Mouse (Mus musculus) adrenal gland (tissue): ENCODE data around the gene Lcn9.
"Not testable (repeated sequence)": the region's sequence is repeated elsewhere in the genome, so short reads cannot be mapped to it uniquely, and the experiment has no call there.

Experiments
- intact Hi-C: fragments of 180-260 bp; cut with DNase I; formaldehyde crosslinking; loops from one replicate; pipeline ENCODE4 v1.15.1; 2025
- long read RNA-seq, 2 experiments: library from polyadenylated mRNA; unstranded; transcript quantifications; one replicate each; pipeline ENCODE4 v2.0.0; 2020; ENCODE audit warnings: borderline replicate concordance in 1 of 2; ENCODE audit not compliant: insufficient replicate concordance in 1 of 2

Gene Lcn9
- long read RNA-seq, experiment 1, result 0 reads
- long read RNA-seq, experiment 2, result 0 reads

DNA sequence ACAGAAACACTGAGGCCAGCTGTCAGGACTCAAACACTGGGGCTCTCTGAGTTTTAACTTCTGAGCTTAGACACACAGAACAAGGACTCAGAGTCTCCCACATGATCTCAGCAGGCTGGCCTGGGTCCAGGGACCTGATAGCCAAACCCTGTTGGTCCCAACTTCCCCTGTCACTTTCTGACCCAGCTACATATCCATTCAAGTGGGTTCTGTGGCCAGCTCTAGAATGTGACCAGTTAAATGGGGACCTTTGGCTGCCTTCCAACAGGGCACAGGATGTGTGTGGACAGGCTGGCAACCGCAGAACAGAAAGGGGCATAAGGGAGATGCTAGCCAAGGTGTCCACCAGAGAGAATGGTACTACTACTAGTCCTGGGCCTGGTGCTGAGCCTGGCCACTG is at the start of gene Lcn9:
Gene Lcn9, plus strand, starts transcription at position 348 of the 400 bp plus-strand sequence.
- intact Hi-C loops, result no loop called here

GRCm38 (mm10) chr2:25773507-25773906 is 49.4 kb upstream of the Lcn9 start:
- intact Hi-C loops, result no loop called here

DNA sequence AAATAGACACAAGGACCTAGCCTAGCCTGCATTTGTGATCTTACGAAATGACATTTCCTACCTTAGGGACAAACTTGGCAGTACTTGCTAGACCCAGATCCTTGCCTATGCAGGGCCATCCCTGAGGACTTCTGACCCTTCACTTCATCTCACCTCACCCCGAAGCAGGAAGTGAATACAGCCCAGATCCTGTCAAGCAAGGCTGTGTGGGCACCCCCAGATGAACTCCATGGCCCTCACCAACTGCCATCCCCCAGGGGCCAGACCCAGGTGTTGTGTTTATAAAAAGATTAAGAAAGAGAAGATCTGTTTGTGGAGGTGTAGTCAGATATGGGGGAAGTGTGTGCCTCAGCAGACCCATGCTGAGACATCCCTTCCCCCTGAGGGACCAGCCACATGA is 48.3 kb upstream of the Lcn9 start:
- intact Hi-C loops, result no loop called here

GRCm38 (mm10) chr2:25775991-25776390 is 47.0 kb upstream of the Lcn9 start:
- intact Hi-C loops, result no loop called here

- intact Hi-C loops, result no loop called here
Observed at GRCm38 (mm10) chr2:25776717-25777116, 46.2 kb upstream of the Lcn9 start, which contains the start of gene Lcn11. Gene Lcn11 (plus strand): TSS chr2:25777017.

GRCm38 (mm10) chr2:25779076-25779475 is 43.9 kb upstream of the Lcn9 start:
- intact Hi-C loops, result no loop called here

GRCm38 (mm10) chr2:25780921-25781320 is 42.0 kb upstream of the Lcn9 start:
- intact Hi-C loops, result no loop called here

DNA sequence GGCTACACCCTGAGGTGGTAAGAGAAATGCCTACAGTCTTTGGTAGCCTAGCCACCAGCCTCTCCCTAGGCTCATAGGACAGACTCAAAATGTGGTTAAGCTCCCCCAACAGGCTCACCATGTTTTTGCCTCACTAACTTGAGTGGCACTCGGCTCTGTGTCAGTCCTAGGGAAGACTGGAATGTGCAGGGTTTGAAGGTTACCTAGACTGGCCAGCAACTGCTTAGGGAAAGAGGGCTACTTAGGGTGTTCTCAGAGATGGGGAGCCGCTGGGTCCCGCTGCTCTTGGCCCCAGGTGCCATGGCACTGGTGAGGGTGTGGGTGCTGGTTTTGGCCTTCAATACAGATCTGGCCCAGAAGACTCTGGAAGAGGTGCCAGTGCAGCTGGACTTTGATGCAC is 41.0 kb upstream of the Lcn9 start, which contains the start of gene Gm13539:
Gene Gm13539, plus strand, starts transcription at position 301 of the 400 bp plus-strand sequence.
- intact Hi-C loops, result no loop called here

DNA sequence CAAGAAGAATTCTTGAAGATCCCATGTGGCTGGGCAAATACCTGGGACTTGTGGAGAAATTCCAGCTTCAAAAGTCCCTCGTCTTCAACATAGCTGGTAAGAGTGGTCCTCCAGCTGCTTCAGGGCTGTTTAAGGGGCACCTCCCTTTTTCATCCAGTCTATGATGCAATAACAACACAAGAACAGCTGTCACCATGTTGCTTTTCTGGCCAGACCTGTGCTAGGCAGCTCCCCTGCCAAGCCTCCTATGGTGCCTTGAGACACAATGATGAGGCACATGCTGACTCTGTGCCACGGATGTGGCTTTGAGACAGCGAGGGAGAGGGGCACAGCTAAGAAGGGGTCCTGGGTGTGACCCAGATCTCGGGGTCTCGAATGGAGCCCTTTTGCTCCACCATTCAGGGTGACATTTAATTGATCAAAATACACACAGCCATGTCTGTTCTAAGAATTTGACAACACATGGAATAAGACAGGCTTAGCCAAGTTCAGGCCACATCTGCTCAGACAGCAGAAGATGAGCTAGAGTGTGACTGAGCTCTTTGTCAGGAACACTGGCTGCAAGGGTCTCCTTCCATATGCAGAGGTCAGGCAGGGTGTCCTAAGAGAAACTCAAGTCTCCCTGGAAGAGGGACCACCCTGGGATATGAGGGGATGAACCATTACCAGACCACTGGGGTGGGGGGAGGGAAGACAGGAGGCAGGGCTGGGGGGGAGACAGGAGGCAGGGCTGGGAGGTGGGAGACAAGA is 37.2 kb upstream of the Lcn9 start:
- intact Hi-C loops, result no loop called here

DNA sequence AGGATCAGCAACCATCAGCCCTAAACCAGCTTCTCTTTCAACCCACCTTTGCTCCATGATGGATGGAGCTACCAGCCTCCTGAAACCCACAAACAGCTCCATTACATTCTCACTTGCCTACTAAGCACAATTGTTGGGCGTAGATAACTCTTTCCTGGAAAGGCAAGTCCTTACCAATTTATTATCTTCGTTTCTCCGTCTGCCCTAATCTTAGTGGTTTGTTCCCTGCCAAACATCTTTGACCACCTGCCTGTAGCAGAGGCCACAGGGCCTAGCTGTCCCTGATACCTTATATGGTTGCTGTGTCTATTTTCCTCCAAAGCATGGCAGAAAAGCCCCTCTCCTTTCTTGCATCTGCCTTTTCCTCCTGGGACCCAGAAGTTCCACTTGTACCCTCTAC is 33.9 kb upstream of the Lcn9 start:
- intact Hi-C loops, result no loop called here

- intact Hi-C loops, result no loop called here
Observed at GRCm38 (mm10) chr2:25797635-25798034, 25.3 kb upstream of the Lcn9 start.

- intact Hi-C loops, result no loop called here
Observed at GRCm38 (mm10) chr2:25798065-25798464, 24.9 kb upstream of the Lcn9 start.

DNA sequence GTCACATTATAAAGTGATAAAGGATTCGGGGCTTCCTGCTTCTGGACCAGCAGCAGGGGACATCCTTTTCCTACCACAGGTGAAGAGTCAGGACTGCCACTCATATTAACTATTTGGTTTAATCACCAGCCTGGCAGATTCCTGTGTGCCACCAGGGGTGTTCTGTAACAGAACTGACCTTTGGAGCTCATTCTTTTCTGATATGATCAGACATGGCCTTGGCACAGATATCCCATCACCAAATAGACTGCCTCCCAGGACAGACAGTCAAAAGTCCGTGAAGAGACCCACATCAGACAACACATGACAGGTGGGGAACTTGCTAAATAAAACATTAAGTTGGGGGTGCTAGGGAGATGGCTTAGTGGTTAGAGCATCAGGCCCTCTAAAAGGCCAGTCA is 11.2 kb upstream of the Lcn9 start:
- intact Hi-C loops, result no loop called here

GRCm38 (mm10) chr2:25813364-25813763 is 9.6 kb upstream of the Lcn9 start:
- intact Hi-C loops, result no loop called here

DNA sequence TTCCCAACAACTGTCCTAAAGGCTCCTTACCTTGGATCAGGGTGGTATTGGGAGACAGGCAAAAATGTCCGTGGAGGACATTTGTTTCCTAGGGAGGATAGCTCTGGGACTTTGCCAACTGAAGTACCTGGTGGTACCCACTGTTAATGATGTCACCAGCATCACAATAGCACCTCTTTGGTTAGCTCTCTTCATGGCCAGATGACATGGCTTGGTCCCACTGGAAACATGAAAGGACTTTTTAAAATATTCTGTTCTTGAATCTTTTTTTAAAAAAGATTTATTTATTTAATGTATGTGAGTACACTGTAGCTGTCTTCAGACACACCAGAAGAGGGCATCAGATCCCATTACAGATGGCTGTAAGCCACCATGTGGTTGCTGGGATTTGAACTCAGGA is 7.2 kb upstream of the Lcn9 start, which contains the start of gene Glt6d1:
Gene Glt6d1, minus strand, starts transcription at position 101 of the 400 bp plus-strand sequence.
- intact Hi-C loops, result not testable (repeated sequence)

GRCm38 (mm10) chr2:25824751-25825150 is 1.8 kb downstream of the Lcn9 start:
- intact Hi-C loops, result no loop called here

DNA sequence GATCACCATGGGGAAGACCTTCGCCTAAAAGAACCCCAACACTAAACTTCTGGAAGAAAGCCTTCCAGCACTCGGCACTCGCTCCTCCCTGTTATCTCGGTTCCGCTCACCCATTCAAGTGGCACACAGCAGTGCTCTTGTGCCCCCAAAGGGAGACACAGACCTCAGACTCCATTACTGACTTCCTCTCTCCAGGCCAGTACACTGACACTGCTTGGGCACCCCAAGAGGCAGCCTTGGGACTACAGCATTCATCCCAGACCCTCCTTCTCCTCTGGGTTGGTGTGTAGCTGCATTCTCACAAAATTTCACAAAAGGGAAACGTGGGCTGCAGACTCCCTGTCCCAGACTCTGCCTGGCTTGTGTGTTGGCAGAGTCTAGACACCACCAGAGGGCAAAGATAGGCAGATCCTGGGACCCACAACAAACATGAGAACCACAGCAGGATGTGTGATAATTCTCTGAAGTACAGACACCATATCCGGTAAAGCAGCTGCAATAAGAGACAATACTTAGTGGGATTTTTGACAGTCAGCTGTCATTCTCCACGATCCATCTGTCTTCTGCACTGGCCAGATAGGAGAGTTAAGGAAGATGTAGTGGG is 5.5 kb downstream of the Lcn9 start:
- intact Hi-C loops, result no loop called here

- intact Hi-C loops, result loop anchor here (10.0 kb wide), 1 partner anchor 314 kb away; no protein-coding TSS in a partner anchor
Observed at GRCm38 (mm10) chr2:25830786-25831185, 7.8 kb downstream of the Lcn9 start.

- intact Hi-C loops, result loop anchor here (1.0 to 10.0 kb wide), 4 partner anchors 51 to 309 kb away; no protein-coding TSS in a partner anchor
Observed at GRCm38 (mm10) chr2:25836291-25836690, 13.3 kb downstream of the Lcn9 start.

DNA sequence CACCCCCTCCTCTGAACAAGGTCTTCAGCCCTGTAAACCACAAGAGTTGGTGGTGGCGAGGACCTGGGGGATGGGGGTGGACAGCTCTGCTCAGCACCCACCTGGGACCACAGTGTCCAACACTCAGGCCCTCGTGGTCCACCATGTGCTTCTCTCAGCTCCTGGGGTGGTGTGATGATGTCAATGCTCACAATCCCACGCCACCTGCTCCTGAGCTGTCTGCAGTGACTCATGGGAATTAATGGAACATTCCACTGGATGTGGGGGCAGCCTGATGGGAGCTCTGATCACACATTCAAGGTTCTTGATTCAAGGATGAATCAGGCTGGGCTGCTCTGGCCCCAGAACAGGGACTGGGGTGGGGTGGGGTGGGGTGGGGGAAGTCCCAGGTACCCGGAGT is 19.2 kb downstream of the Lcn9 start:
- intact Hi-C loops, result no loop called here

GRCm38 (mm10) chr2:25842758-25843157 is 19.8 kb downstream of the Lcn9 start:
- intact Hi-C loops, result no loop called here

GRCm38 (mm10) chr2:25844097-25844496 is 21.1 kb downstream of the Lcn9 start:
- intact Hi-C loops, result no loop called here

GRCm38 (mm10) chr2:25846516-25846915 is 23.6 kb downstream of the Lcn9 start:
- intact Hi-C loops, result no loop called here
